Comparison of ENCODE assay signal across 18 mouse cellular contexts in the genomic region with DNA sequence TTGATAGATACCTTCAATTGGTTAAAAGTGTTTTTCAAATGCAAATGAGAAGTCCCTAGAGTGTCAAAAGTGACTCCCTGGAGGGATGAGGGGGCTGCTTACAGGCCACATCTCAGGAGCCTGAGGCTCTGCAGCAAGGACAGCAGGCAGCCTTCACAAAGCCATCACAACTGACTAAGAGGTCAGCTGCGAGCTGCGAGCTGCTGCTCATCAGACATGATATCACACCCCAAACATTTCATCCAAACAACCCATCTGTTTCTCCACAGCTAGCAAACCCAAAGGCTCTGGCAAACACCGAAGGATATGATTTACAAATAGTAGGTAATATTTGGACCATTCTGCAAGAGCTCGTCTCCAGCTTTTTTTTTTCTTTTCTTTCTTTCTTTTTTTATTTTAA.
DNase-seq lines count a peak whose midpoint lies in the region; ATAC-seq and TF ChIP-seq lines count a peak whose summit lies in the region.
"Had no signal": no experiment of that assay in that cellular context is flagged by ENCODE, and none has a peak within 500 bp of the region (broad histone marks: within the 10 kb centered on the region; RNA-seq: fewer than 3 reads in every experiment).

No protein-coding gene starts in this region.

- no peak overlapping the region for H3K4me3 ChIP-seq in heart, adult 2 months
- H3K4me3 ChIP-seq in heart, embryonic 12.5 days = no peak overlapping the region
- H3K4me3 ChIP-seq in lung, embryonic 16.5 days (ENCODE audit: low read length) = no peak overlapping the region
- H3K4me3 ChIP-seq in forebrain, embryonic 10.5 days = no peak overlapping the region
- H3K4me3 ChIP-seq: midbrain, embryonic 13.5 days had no signal

- H3K27me3 ChIP-seq in heart, adult 2 months (ENCODE audit: control insufficient read depth, insufficient read depth, low read length) = no peaks in the 10 kb centered on the region
- no peaks in the 10 kb centered on the region for H3K27me3 ChIP-seq in heart, embryonic 12.5 days (replicated peaks)
- no peaks in the 10 kb centered on the region for H3K27me3 ChIP-seq in lung, embryonic 16.5 days (ENCODE audit: control insufficient read depth, insufficient read depth, low read depth, low read length)
- H3K27me3 ChIP-seq in forebrain, embryonic 10.5 days (ENCODE audit: poor library complexity, severe bottlenecking) = no peaks in the 10 kb centered on the region
- H3K27me3 ChIP-seq: midbrain, embryonic 13.5 days had no signal

- no peak for ATAC-seq in heart, embryonic 12.5 days (ENCODE audit: insufficient number of reproducible peaks, low FRiP score)
- peak; percentile 49 for ATAC-seq in lung, embryonic 16.5 days (ENCODE audit: low read depth)
- ATAC-seq: forebrain, embryonic 16.5 days; hindbrain, postnatal 0 days; midbrain, embryonic 13.5 days had no signal

- 73% methylated on average over 4 of the region's 4 CpGs for WGBS in heart, adult 2 months
- 52% methylated on average over 4 of the region's 4 CpGs for WGBS in heart, embryonic 12.5 days
- 37% methylated on average over 4 of the region's 4 CpGs for WGBS in lung, embryonic 16.5 days
- WGBS in forebrain, embryonic 10.5 days = 53% methylated on average over 4 of the region's 4 CpGs

- peaks cover 12% of the 10 kb centered on the region for H3K4me1 ChIP-seq in heart, adult 2 months (ENCODE audit: control insufficient read depth, insufficient read depth, low read length)
- H3K4me1 ChIP-seq in heart, embryonic 12.5 days (replicated peaks) = peaks cover 26% of the 10 kb centered on the region
- H3K4me1 ChIP-seq in lung, embryonic 16.5 days (replicated peaks; ENCODE audit: control insufficient read depth, insufficient read depth, low read length) = peaks cover 18% of the 10 kb centered on the region
- peaks cover 23% of the 10 kb centered on the region for H3K4me1 ChIP-seq in forebrain, embryonic 10.5 days

- no peaks in the 10 kb centered on the region; the same call in 1 of the 2 replicates for H3K36me3 ChIP-seq in heart, adult 2 months (ENCODE audit: control insufficient read depth, insufficient read depth, low read length)
- no peaks in the 10 kb centered on the region for H3K36me3 ChIP-seq in heart, embryonic 12.5 days
- H3K36me3 ChIP-seq in lung, embryonic 16.5 days (ENCODE audit: control insufficient read depth, insufficient read depth, low read length) = no peaks in the 10 kb centered on the region; the same call in 1 of the 2 replicates
- no peaks in the 10 kb centered on the region for H3K36me3 ChIP-seq in forebrain, embryonic 10.5 days (replicated peaks)
- H3K36me3 ChIP-seq: midbrain, embryonic 13.5 days had no signal

- H3K27ac ChIP-seq in heart, adult 2 months = peak overlapping the region; percentile 5; the same call in 1 of the 2 replicates
- H3K27ac ChIP-seq in heart, embryonic 12.5 days (ENCODE audit: poor library complexity, severe bottlenecking) = no peak overlapping the region
- H3K27ac ChIP-seq in lung, embryonic 16.5 days (ENCODE audit: low read length) = no peak overlapping the region
- no peak overlapping the region for H3K27ac ChIP-seq in forebrain, embryonic 10.5 days
- H3K27ac ChIP-seq: hindbrain, postnatal 0 days; midbrain, embryonic 13.5 days had no signal

- TF ChIP-seq CTCF in heart, adult 2 months (IDR thresholded peaks at IDR 0.05) = no peak

- 0 out of 2 replicates have a peak, but pooled peaks have one; percentile 18 for TF ChIP-seq EP300 in heart, adult 2 months (IDR thresholded peaks at IDR 0.05; ENCODE audit: insufficient read depth, low read depth, low read length)

- peak; percentile 70 for DNase-seq in adrenal gland, adult 2 months
- DNase-seq in adrenal gland, postnatal 14 days = no peak
- no peak for DNase-seq in heart, adult 2 months
- DNase-seq in lung, adult 18-20 months = no peak
- DNase-seq in spleen, postnatal 10 days (ENCODE audit: low spot score in 2 of 2) = no peak
- DNase-seq in forebrain, embryonic 10.5 days (ENCODE audit: extremely low spot score, low spot score) = no peak
- DNase-seq: cerebellum, adult 8-10 months; cerebellum, postnatal 36 days; embryo, embryonic 11 days; kidney, adult 18-20 months; kidney, postnatal 4 days; left cerebral cortex, postnatal 4 days had no signal

- intact Hi-C loops in heart, adult 2 months (cut with DNase I) = no loop called here

- H3K79me2 ChIP-seq in heart, adult 2 months (replicated peaks; ENCODE audit: control insufficient read depth, insufficient read depth, low read length) = 0 out of 2 replicates have a peak, but pooled peaks cover 2% of the 10 kb centered on the region

- no peak for TF ChIP-seq POLR2A in heart, adult 2 months (IDR thresholded peaks at IDR 0.05; ENCODE audit: insufficient read depth, low read depth, low read length)

- H3K9me3 ChIP-seq in heart, embryonic 12.5 days (replicated peaks) = no peaks in the 10 kb centered on the region
- no peaks in the 10 kb centered on the region for H3K9me3 ChIP-seq in lung, embryonic 16.5 days (ENCODE audit: control insufficient read depth, low read length)
- no peaks in the 10 kb centered on the region for H3K9me3 ChIP-seq in forebrain, embryonic 10.5 days
- H3K9me3 ChIP-seq: midbrain, embryonic 13.5 days had no signal

- H3K4me2 ChIP-seq in heart, embryonic 12.5 days = no peak overlapping the region
- no peak overlapping the region for H3K4me2 ChIP-seq in lung, embryonic 16.5 days (ENCODE audit: low read depth, low read length)
- H3K4me2 ChIP-seq: heart, embryonic 11.5 days; midbrain, embryonic 13.5 days had no signal

- no peak overlapping the region for H3K9ac ChIP-seq in heart, adult 2 months (ENCODE audit: low read depth, low read length)
- H3K9ac ChIP-seq in heart, embryonic 12.5 days = no peak overlapping the region
- H3K9ac ChIP-seq in lung, embryonic 16.5 days (ENCODE audit: low read length) = no peak overlapping the region
- H3K9ac ChIP-seq: midbrain, embryonic 13.5 days had no signal
